Mouse (Mus musculus): ENCODE data around the gene Olfr9. TPM values are rescaled to one million over a fixed set of nuclear protein-coding genes. Genes with fewer than 3 reads are reported as not detected.
"Not testable (repeated sequence)": the region's sequence is repeated elsewhere in the genome, so short reads cannot be mapped to it uniquely, and the experiment has no call there.

The Olfr9 gene
- polyA plus RNA-seq, 1 experiment from 2014 or later = not detected

DNA sequence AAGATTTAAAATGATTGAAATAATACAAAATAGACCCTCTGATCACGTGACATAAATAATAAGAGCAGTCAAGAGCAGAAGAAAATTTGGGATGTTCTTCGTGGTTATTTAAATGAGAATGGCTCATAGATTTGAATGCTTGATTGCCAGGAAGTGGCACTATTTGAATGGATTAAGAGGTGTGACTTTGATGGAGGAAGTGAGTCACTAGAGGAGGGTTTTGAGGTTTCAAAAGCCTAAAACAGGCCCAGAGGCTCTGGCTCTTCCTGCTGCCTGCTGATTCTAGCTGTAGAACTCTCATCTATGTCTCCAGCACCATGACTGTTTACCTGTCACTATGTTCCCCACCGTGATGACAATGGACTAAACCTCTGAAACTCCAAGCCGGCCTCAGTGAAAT lies 16.4 kb upstream of the Olfr9 start:
- H3K4me3 ChIP-seq = no peak overlapping the region
- no peaks in the 10 kb centered on the region for H3K36me3 ChIP-seq
- no peak overlapping the region for H3K27ac ChIP-seq (replicated peaks)
- no peaks in the 10 kb centered on the region for H3K4me1 ChIP-seq (replicated peaks)
- H3K9me3 ChIP-seq = no peaks in the 10 kb centered on the region
- 76% methylated on average over 4 of the region's 4 CpGs for WGBS
- no peak for ATAC-seq (ENCODE audit: low read depth)
- H3K9ac ChIP-seq = no peak overlapping the region
- H3K27me3 ChIP-seq = no peaks in the 10 kb centered on the region
- no peak overlapping the region for H3K4me2 ChIP-seq

DNA sequence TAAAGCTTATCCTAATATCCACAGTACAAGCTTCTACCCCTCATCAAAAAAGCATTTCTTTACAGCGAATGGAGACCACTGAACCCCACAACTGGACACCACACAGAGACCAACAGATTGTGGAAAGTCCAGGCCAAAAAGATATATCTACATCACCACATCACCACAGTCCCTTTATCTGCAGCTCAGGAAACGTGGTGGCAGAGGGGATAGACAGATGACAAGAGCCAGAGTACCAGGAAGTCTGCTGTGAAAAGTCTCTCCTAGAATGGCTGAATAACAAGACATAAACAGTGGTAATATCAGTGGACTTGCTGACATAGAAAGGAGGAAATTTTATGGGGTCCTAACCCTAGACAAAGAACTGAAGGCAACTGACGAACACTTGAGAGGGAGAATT lies 12.8 kb upstream of the Olfr9 start:
- no peak overlapping the region for H3K4me3 ChIP-seq
- no peak overlapping the region for H3K9ac ChIP-seq
- H3K27ac ChIP-seq (replicated peaks) = no peak overlapping the region
- ATAC-seq (ENCODE audit: low read depth) = no peak
- no peaks in the 10 kb centered on the region for H3K36me3 ChIP-seq
- H3K4me2 ChIP-seq = no peak overlapping the region
- H3K4me1 ChIP-seq (replicated peaks) = no peaks in the 10 kb centered on the region
- no peaks in the 10 kb centered on the region for H3K9me3 ChIP-seq
- H3K27me3 ChIP-seq = no peaks in the 10 kb centered on the region
- 67% methylated on average over 3 of the region's 3 CpGs for WGBS

- no peak overlapping the region for H3K4me3 ChIP-seq
- no peak overlapping the region for H3K27ac ChIP-seq (replicated peaks)
- no peak overlapping the region for H3K4me2 ChIP-seq
- H3K27me3 ChIP-seq = no peaks in the 10 kb centered on the region
- ATAC-seq (ENCODE audit: low read depth) = peak; percentile 82
- H3K4me1 ChIP-seq (replicated peaks) = no peaks in the 10 kb centered on the region
- no peaks in the 10 kb centered on the region for H3K36me3 ChIP-seq
- WGBS = 21% methylated on average over 9 of the region's 9 CpGs
- peak overlapping the region; percentile 45; the same call in 1 of the 2 replicates for H3K9ac ChIP-seq
- no peaks in the 10 kb centered on the region for H3K9me3 ChIP-seq
Measured at GRCm38 (mm10) chr10:128977522-128978114, 11.6 kb upstream of the Olfr9 start.

DNA sequence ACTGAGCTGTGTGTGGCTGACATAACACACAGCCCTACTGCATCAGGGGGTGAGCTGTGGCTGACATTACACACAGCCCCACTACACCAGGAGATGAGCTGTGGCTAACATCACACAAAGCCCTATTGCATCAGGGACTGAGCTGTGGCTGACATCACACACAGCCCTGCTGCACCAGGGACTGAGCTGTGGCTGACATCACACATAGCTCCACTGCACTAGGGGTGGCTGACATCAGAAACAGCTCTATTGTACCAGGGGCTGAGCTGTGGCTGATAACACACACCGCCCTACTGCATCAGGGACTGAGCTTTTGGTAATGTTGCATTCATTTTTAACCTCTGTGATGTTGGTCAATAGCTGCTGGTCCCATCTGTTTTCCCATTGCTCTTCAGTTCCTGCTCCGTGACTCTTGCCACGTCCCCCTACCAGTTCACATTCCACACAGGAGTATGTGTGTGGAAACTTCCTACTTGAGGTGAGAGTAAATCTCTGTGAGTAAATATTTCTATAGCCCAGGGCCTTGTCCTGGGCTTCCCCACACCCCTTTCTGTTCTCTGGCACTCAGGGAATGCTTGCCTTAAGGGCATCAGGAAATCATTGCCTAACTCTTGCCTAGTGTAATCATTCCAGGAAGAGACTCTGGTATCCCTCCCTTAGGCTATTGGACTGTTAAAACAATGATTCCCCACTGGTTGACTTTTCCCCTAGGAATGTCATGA lies 8.4 kb upstream of the Olfr9 start:
- no peak overlapping the region for H3K4me3 ChIP-seq
- H3K4me2 ChIP-seq = no peak overlapping the region
- H3K4me1 ChIP-seq (replicated peaks) = no peaks in the 10 kb centered on the region
- no peak for ATAC-seq (ENCODE audit: low read depth)
- H3K9ac ChIP-seq = no peak overlapping the region
- no peaks in the 10 kb centered on the region for H3K9me3 ChIP-seq
- no peak overlapping the region for H3K27ac ChIP-seq (replicated peaks)
- H3K27me3 ChIP-seq = no peaks in the 10 kb centered on the region
- H3K36me3 ChIP-seq = no peaks in the 10 kb centered on the region
- 71% methylated on average over 3 of the region's 3 CpGs for WGBS

DNA sequence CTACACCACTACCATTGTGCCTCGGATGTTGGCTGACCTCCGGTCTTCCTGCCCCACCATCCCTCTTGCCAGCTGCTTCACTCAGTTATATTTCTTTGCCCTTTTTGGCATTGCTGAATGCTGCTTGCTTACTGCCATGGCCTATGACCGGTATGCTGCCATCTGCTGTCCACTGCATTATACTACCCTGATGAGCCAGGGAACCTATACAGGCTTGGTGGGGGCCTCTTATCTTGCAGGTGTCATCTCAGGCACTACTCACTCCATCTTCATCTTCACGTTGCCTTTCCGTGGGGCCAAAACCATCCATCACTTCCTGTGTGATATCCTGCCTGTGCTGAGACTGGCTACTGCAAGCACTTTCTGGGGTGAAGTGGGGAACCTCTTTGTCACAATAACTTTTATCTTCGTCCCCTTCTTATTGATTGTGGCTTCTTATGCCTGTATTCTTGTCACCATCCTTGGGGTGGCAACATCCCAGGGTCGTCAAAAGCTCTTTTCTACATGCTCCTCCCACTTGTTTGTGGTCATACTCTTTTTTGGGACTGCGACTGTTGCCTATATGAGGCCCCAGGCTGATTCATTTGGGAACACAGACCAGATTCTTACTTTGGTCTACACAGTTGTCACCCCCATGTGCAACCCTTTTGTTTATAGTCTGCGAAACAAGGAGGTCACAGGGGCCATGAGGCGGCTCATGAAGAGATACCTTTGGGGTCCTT lies 1.1 kb downstream of the Olfr9 start:
- not testable (repeated sequence) for H3K9me3 ChIP-seq; H3K9ac ChIP-seq; H3K27ac ChIP-seq (replicated peaks); H3K4me3 ChIP-seq; ATAC-seq (ENCODE audit: low read depth); H3K27me3 ChIP-seq; H3K4me1 ChIP-seq (replicated peaks); H3K36me3 ChIP-seq; H3K4me2 ChIP-seq
- WGBS = 67% methylated on average over 7 of the region's 10 CpGs

DNA sequence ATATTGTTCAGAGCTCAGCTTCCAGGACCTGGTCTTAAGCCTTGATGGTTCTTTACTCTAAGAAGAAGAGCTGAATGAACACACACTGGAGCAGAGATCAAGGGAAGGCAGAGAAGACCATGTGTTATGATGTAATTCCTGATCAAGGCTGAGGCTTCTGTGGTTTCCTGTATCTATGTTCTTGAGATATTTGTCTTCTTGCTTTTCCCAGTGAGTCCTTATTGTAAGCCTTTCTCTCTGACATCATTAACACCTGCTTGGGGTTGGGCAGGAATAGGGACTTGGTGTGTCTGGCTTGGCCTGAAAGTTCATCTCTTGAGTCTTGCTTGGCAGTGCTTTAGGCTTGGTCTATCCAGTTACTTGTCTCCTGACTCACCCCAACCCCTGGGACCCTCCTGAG lies 1.8 kb downstream of the Olfr9 start:
- Histone ChIP-seq H3K36me3 (no peaks in the 10 kb centered on the region), H3K27ac (replicated peaks) (no peak overlapping the region), H3K9me3 (no peaks in the 10 kb centered on the region), H3K4me1 (replicated peaks) (no peaks in the 10 kb centered on the region), H3K4me3 (no peak overlapping the region), H3K4me2 (no peak overlapping the region), H3K9ac (no peak overlapping the region), H3K27me3 (no peaks in the 10 kb centered on the region)
- ATAC-seq (ENCODE audit: low read depth) = no peak

DNA sequence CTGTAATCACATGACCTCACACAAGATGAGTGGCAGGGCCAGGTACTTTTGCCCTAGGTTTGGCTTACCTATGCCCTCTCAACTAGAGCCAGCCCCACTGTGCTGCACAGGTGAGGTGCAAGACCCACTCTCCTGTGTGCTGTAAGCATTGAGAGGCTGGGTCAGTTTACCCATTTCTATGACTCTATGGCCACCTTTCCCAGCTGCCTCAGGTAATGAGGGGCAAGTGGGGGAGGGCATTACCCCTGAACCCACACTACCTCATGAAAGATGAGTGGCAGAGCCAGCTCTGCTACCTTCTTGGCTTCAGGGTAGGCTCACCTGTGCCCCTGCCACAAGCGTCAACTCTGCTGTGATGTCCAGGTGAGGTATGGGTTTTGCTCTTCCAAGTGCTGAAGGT lies 6.6 kb downstream of the Olfr9 start:
- peak; percentile 19; the same call in 1 of the 2 replicates for ATAC-seq (ENCODE audit: low read depth)
- 94% methylated on average over 1 of the region's 1 CpGs for WGBS
- no peaks in the 10 kb centered on the region for H3K9me3 ChIP-seq
- H3K27ac ChIP-seq (replicated peaks) = no peak overlapping the region
- no peak overlapping the region for H3K9ac ChIP-seq
- H3K36me3 ChIP-seq = no peaks in the 10 kb centered on the region
- H3K27me3 ChIP-seq = no peaks in the 10 kb centered on the region
- no peak overlapping the region for H3K4me3 ChIP-seq
- no peaks in the 10 kb centered on the region for H3K4me1 ChIP-seq (replicated peaks)
- no peak overlapping the region for H3K4me2 ChIP-seq

DNA sequence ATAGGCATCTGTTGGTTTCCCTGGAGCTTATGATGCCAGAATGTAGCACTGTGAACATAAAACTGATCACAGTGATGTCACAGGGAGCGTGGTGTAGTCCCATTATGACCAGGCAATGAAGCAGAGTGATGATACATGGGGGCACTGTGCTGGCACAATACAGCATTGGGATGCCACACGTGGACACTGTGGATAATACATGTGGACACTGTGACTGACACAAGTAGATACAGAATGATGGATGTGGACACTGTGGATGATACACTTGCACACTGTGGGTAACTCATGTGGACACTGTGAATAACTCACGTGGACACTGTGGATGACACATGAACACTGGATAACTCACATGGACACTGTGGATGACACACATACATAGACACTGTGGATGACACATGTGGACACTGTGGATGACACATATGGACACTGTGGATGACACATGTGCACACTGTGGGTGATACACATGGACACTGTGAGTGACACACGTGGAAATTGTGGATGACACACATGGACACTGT lies 7.4 kb downstream of the Olfr9 start:
- Histone ChIP-seq H3K4me2 (no peak overlapping the region), H3K4me3 (no peak overlapping the region), H3K9me3 (no peaks in the 10 kb centered on the region), H3K27me3 (no peaks in the 10 kb centered on the region), H3K4me1 (replicated peaks) (no peaks in the 10 kb centered on the region), H3K27ac (replicated peaks) (no peak overlapping the region), H3K36me3 (no peaks in the 10 kb centered on the region), H3K9ac (no peak overlapping the region)
- 81% methylated on average over 4 of the region's 4 CpGs for WGBS
- no peak for ATAC-seq (ENCODE audit: low read depth)

DNA sequence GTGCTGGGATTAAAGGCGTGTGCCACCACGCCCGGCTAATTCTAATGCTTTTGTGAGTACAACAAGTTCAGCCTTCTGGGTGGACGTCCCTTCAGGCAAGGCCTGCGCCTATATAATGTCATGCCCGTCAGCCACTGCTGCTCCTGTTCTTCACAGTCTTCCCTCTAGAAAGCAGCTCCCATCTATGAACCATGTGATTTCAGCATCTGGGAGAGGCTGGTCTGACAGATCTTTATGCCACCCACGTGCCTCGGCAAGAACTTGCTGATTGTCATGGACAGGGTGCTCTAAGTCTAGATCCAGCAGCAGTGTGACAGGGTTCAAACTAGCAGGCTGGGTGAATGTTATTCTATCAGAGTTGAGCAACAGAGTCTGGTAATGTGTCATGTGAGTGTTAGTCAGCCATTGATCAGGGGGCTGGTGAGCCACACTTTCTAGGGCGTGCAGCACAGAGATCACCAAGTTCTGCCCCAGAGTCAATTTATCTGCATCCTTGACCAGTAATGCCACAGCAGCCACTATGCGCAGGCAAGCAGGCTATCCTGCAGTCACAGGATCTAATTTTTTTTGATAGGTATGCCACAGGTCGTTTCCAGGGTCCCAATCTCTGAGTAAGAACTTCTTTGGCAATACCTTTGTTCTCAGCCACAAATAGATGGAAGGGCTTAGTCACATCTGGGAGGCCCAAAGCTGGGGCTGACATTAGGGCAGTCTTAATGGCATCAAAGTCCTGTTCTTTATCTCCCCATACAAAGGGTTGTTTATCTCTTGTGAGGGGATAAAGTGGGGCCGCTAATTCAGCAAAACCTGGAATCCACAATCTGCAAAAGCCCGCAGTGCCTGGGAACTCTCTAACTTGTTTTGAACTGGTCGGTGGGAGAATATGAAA lies 15.0 kb downstream of the Olfr9 start:
- H3K27me3 ChIP-seq = no peaks in the 10 kb centered on the region
- WGBS = 83% methylated on average over 14 of the region's 14 CpGs
- no peak overlapping the region for H3K4me2 ChIP-seq
- no peak overlapping the region for H3K27ac ChIP-seq (replicated peaks)
- no peaks in the 10 kb centered on the region for H3K36me3 ChIP-seq
- no peak overlapping the region for H3K9ac ChIP-seq
- 0 out of 2 replicates have a peak, but pooled peaks cover 4% of the 10 kb centered on the region for H3K9me3 ChIP-seq
- no peak overlapping the region for H3K4me3 ChIP-seq
- ATAC-seq (ENCODE audit: low read depth) = no peak
- H3K4me1 ChIP-seq (replicated peaks) = no peaks in the 10 kb centered on the region

- H3K4me3 ChIP-seq = no peak within 1 kb of the TSS
- H3K9me3 ChIP-seq = 0 out of 2 replicates have a peak, but pooled peaks cover 4% of the 10 kb centered on the region
- H3K27ac ChIP-seq (replicated peaks) = no peak within 1 kb of the TSS
- no peaks in the 10 kb centered on the region for H3K36me3 ChIP-seq
- 80% methylated on average over 2 of the region's 2 CpGs for WGBS
- H3K4me1 ChIP-seq (replicated peaks) = no peaks in the 10 kb centered on the region
- H3K9ac ChIP-seq = no peak within 1 kb of the TSS
- H3K27me3 ChIP-seq = no peaks in the 10 kb centered on the region
- no peak within 1 kb of the TSS for H3K4me2 ChIP-seq
- ATAC-seq (ENCODE audit: low read depth) = no peak
Measured at GRCm38 (mm10) chr10:129010288-129010841, 21.1 kb downstream of the Olfr9 start, which contains the start of gene Olfr763. TSS of gene Olfr763 (plus strand) at chr10:129010791.

DNA sequence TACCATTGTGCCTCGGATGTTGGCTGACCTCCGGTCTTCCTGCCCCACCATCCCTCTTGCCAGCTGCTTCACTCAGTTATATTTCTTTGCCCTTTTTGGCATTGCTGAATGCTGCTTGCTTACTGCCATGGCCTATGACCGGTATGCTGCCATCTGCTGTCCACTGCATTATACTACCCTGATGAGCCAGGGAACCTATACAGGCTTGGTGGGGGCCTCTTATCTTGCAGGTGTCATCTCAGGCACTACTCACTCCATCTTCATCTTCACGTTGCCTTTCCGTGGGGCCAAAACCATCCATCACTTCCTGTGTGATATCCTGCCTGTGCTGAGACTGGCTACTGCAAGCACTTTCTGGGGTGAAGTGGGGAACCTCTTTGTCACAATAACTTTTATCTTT lies 22.3 kb downstream of the Olfr9 start:
- WGBS = 88% methylated on average over 2 of the region's 5 CpGs
- H3K9me3 ChIP-seq; H3K4me3 ChIP-seq; H3K4me1 ChIP-seq (replicated peaks); H3K36me3 ChIP-seq; H3K27ac ChIP-seq (replicated peaks); H3K27me3 ChIP-seq; H3K4me2 ChIP-seq; ATAC-seq (ENCODE audit: low read depth); H3K9ac ChIP-seq: not testable (repeated sequence)
